Mouse (Mus musculus): ENCODE measurements around the gene Noxa1. TPM values are rescaled to one million over a fixed set of nuclear protein-coding genes. Genes with fewer than 3 reads are reported as not detected.

The Noxa1 gene
- total RNA-seq, 2 experiments from 2014 or later = not detected

GRCm38 (mm10) chr2:25099703-25100102 is 4.8 kb upstream of the Noxa1 start:
- ATAC-seq (replicated peaks; ENCODE audit: low FRiP score, poor library complexity, severe bottlenecking) = no peak

- ATAC-seq (replicated peaks; ENCODE audit: low FRiP score, poor library complexity, severe bottlenecking) = no peak
Observed at GRCm38 (mm10) chr2:25098956-25099355, 4.0 kb upstream of the Noxa1 start.

GRCm38 (mm10) chr2:25098005-25098615 is 3.2 kb upstream of the Noxa1 start:
- ATAC-seq (replicated peaks; ENCODE audit: low FRiP score, poor library complexity, severe bottlenecking) = no peak

GRCm38 (mm10) chr2:25094785-25095108 is 202 bp downstream of the Noxa1 start:
- no peak for ATAC-seq (replicated peaks; ENCODE audit: low FRiP score, poor library complexity, severe bottlenecking)

GRCm38 (mm10) chr2:25088636-25089035 is 6.3 kb downstream of the Noxa1 start:
- no peak for ATAC-seq (replicated peaks; ENCODE audit: low FRiP score, poor library complexity, severe bottlenecking)

- ATAC-seq (replicated peaks; ENCODE audit: low FRiP score, poor library complexity, severe bottlenecking) = no peak
Observed at GRCm38 (mm10) chr2:25087842-25088241, 7.1 kb downstream of the Noxa1 start.

GRCm38 (mm10) chr2:25085571-25085970 is 9.4 kb downstream of the Noxa1 start:
- no peak for ATAC-seq (replicated peaks; ENCODE audit: low FRiP score, poor library complexity, severe bottlenecking)

- no peak for ATAC-seq (replicated peaks; ENCODE audit: low FRiP score, poor library complexity, severe bottlenecking)
Observed at GRCm38 (mm10) chr2:25083697-25084096, 11.3 kb downstream of the Noxa1 start.

- ATAC-seq (replicated peaks; ENCODE audit: low FRiP score, poor library complexity, severe bottlenecking) = no peak
Observed at GRCm38 (mm10) chr2:25080076-25080475, 14.9 kb downstream of the Noxa1 start, which contains the start of gene Entpd8. TSS of gene Entpd8 (plus strand) at chr2:25080304.

- ATAC-seq (replicated peaks; ENCODE audit: low FRiP score, poor library complexity, severe bottlenecking) = no peak
Observed at GRCm38 (mm10) chr2:25078967-25079366, 16.0 kb downstream of the Noxa1 start.

GRCm38 (mm10) chr2:25075506-25075905 is 19.4 kb downstream of the Noxa1 start:
- no peak for ATAC-seq (replicated peaks; ENCODE audit: low FRiP score, poor library complexity, severe bottlenecking)

- no peak for ATAC-seq (replicated peaks; ENCODE audit: low FRiP score, poor library complexity, severe bottlenecking)
Observed at GRCm38 (mm10) chr2:25072398-25072797, 22.6 kb downstream of the Noxa1 start.

GRCm38 (mm10) chr2:25069537-25069936 is 25.4 kb downstream of the Noxa1 start:
- no peak for ATAC-seq (replicated peaks; ENCODE audit: low FRiP score, poor library complexity, severe bottlenecking)

GRCm38 (mm10) chr2:25066552-25066951 is 28.4 kb downstream of the Noxa1 start:
- ATAC-seq (replicated peaks; ENCODE audit: low FRiP score, poor library complexity, severe bottlenecking) = no peak

- ATAC-seq (replicated peaks; ENCODE audit: low FRiP score, poor library complexity, severe bottlenecking) = no peak
Observed at GRCm38 (mm10) chr2:25065537-25065936, 29.4 kb downstream of the Noxa1 start.

- ATAC-seq (replicated peaks; ENCODE audit: low FRiP score, poor library complexity, severe bottlenecking) = no peak
Observed at GRCm38 (mm10) chr2:25064285-25064684, 30.7 kb downstream of the Noxa1 start.

- no peak for ATAC-seq (replicated peaks; ENCODE audit: low FRiP score, poor library complexity, severe bottlenecking)
Observed at GRCm38 (mm10) chr2:25063523-25063922, 31.4 kb downstream of the Noxa1 start.

- no peak for ATAC-seq (replicated peaks; ENCODE audit: low FRiP score, poor library complexity, severe bottlenecking)
Observed at GRCm38 (mm10) chr2:25058926-25059325, 36.0 kb downstream of the Noxa1 start.

GRCm38 (mm10) chr2:25055409-25056155 is 39.4 kb downstream of the Noxa1 start:
- ATAC-seq (replicated peaks; ENCODE audit: low FRiP score, poor library complexity, severe bottlenecking) = no peak

GRCm38 (mm10) chr2:25055068-25055405 is 39.9 kb downstream of the Noxa1 start:
- ATAC-seq (replicated peaks; ENCODE audit: low FRiP score, poor library complexity, severe bottlenecking) = no peak

GRCm38 (mm10) chr2:25054221-25055067 is 40.5 kb downstream of the Noxa1 start, which contains the start of gene Nsmf:
TSS of gene Nsmf (plus strand) at chr2:25054355.
- peak; percentile 84 for ATAC-seq (replicated peaks; ENCODE audit: low FRiP score, poor library complexity, severe bottlenecking)

All from erythroid progenitor cell, adult 5-6 weeks (primary cell).